Mouse (Mus musculus): ENCODE measurements at regions not wholly inside any gene's neighbourhood (a gene's known extent, or its start where the extent isn't known, plus 50 kb on each side); places are given as distances from the start of the nearest gene placed in this dataset.

DNA sequence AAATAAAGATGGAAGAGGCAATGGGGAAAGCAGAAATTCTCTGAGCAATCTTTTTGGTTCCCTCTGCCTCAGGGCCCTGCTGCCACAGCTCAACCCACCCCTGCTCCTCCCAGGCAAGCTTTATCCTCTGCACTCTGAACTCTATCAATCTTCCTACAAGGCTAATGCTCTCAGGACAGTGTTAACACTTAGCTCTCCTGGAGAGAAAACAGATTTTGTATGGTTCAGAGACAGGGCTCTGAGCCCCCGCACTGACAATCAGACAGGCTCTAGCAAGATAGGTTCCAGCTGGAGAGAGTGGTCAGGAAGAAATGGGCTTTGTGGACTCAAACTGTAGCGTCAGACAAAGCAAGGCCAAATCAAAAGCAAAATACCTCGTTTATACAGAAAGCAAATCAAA lies 383.5 kb upstream of the Tnp1 start:
- Histone ChIP-seq H3K4me1 (ENCODE audit: control insufficient read depth, insufficient read depth, low read length) (no peaks in the 10 kb centered on the region), H3K4me2 (ENCODE audit: low read length) (no peak overlapping the region), H3K9me3 (replicated peaks; ENCODE audit: control insufficient read depth, low read length, poor library complexity, severe bottlenecking) (no peaks in the 10 kb centered on the region), H3K4me3 (ENCODE audit: low read depth, low read length) (no peak overlapping the region), H3K36me3 (ENCODE audit: control insufficient read depth, insufficient read depth, low read length) (no peaks in the 10 kb centered on the region), H3K27ac (ENCODE audit: low read length) (no peak overlapping the region), H3K9ac (ENCODE audit: low read depth, low read length) (no peak overlapping the region), H3K27me3 (ENCODE audit: control insufficient read depth, insufficient read depth, low read depth, low read length) (no peaks in the 10 kb centered on the region)
- no peak for ATAC-seq
- WGBS: 60% methylated on average over 3 of the region's 3 CpGs

GRCm38 (mm10) chr1:73395034-73395433 lies 379.3 kb upstream of the Tnp1 start:
- WGBS: 82% methylated on average over 1 of the region's 1 CpGs
- no peaks in the 10 kb centered on the region for H3K36me3 ChIP-seq (ENCODE audit: control insufficient read depth, insufficient read depth, low read length)
- H3K9me3 ChIP-seq (replicated peaks; ENCODE audit: control insufficient read depth, low read length, poor library complexity, severe bottlenecking): no peaks in the 10 kb centered on the region
- H3K27me3 ChIP-seq (ENCODE audit: control insufficient read depth, insufficient read depth, low read depth, low read length): no peaks in the 10 kb centered on the region
- H3K9ac ChIP-seq (ENCODE audit: low read depth, low read length): no peak overlapping the region
- no peaks in the 10 kb centered on the region for H3K4me1 ChIP-seq (ENCODE audit: control insufficient read depth, insufficient read depth, low read length)
- no peak for ATAC-seq
- no peak overlapping the region for H3K27ac ChIP-seq (ENCODE audit: low read length)
- H3K4me2 ChIP-seq (ENCODE audit: low read length): no peak overlapping the region
- no peak overlapping the region for H3K4me3 ChIP-seq (ENCODE audit: low read depth, low read length)

- H3K36me3 ChIP-seq (ENCODE audit: control insufficient read depth, insufficient read depth, low read length): no peaks in the 10 kb centered on the region
- ATAC-seq: no peak
- no peak overlapping the region for H3K4me2 ChIP-seq (ENCODE audit: low read length)
- no peaks in the 10 kb centered on the region for H3K27me3 ChIP-seq (ENCODE audit: control insufficient read depth, insufficient read depth, low read depth, low read length)
- 76% methylated on average over 1 of the region's 1 CpGs for WGBS
- no peaks in the 10 kb centered on the region for H3K9me3 ChIP-seq (replicated peaks; ENCODE audit: control insufficient read depth, low read length, poor library complexity, severe bottlenecking)
- no peak overlapping the region for H3K27ac ChIP-seq (ENCODE audit: low read length)
- no peak overlapping the region for H3K9ac ChIP-seq (ENCODE audit: low read depth, low read length)
- no peaks in the 10 kb centered on the region for H3K4me1 ChIP-seq (ENCODE audit: control insufficient read depth, insufficient read depth, low read length)
- no peak overlapping the region for H3K4me3 ChIP-seq (ENCODE audit: low read depth, low read length)
These were observed 378.8 kb upstream of the Tnp1 start for GRCm38 (mm10) chr1:73394466-73394865.

DNA sequence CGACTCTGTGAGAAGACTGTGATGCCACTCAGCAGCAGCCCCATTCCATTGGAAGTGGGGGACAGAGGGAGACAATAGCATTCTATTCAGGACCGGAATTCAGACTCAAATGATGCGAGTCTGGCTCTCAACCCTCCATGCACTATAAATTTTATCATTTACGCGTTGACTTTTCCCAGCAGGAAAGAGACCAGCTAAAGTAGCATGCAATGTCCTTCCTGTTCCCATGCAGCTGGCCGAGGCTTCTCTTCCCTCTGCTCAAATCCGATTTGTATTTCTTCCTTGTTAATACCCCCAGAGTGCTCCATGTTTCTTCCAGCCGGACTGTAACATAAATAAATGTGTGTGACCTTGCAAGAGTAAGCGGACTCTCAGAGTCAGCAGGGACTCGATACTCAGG lies 376.4 kb upstream of the Tnp1 start:
- 72% methylated on average over 10 of the region's 10 CpGs for WGBS
- H3K4me2 ChIP-seq (ENCODE audit: low read length): no peak overlapping the region
- no peak overlapping the region for H3K27ac ChIP-seq (ENCODE audit: low read length)
- H3K4me1 ChIP-seq (ENCODE audit: control insufficient read depth, insufficient read depth, low read length): no peaks in the 10 kb centered on the region
- no peak for ATAC-seq
- no peak overlapping the region for H3K9ac ChIP-seq (ENCODE audit: low read depth, low read length)
- H3K4me3 ChIP-seq (ENCODE audit: low read depth, low read length): no peak overlapping the region
- no peaks in the 10 kb centered on the region for H3K27me3 ChIP-seq (ENCODE audit: control insufficient read depth, insufficient read depth, low read depth, low read length)
- no peaks in the 10 kb centered on the region for H3K36me3 ChIP-seq (ENCODE audit: control insufficient read depth, insufficient read depth, low read length)
- H3K9me3 ChIP-seq (replicated peaks; ENCODE audit: control insufficient read depth, low read length, poor library complexity, severe bottlenecking): no peaks in the 10 kb centered on the region

- no peak for ATAC-seq
- 82% methylated on average over 3 of the region's 3 CpGs for WGBS
- H3K4me2 ChIP-seq (ENCODE audit: low read length): no peak overlapping the region
- H3K36me3 ChIP-seq (ENCODE audit: control insufficient read depth, insufficient read depth, low read length): no peaks in the 10 kb centered on the region
- no peak overlapping the region for H3K9ac ChIP-seq (ENCODE audit: low read depth, low read length)
- no peaks in the 10 kb centered on the region for H3K4me1 ChIP-seq (ENCODE audit: control insufficient read depth, insufficient read depth, low read length)
- H3K9me3 ChIP-seq (replicated peaks; ENCODE audit: control insufficient read depth, low read length, poor library complexity, severe bottlenecking): no peaks in the 10 kb centered on the region
- no peak overlapping the region for H3K27ac ChIP-seq (ENCODE audit: low read length)
- H3K27me3 ChIP-seq (ENCODE audit: control insufficient read depth, insufficient read depth, low read depth, low read length): no peaks in the 10 kb centered on the region
- H3K4me3 ChIP-seq (ENCODE audit: low read depth, low read length): no peak overlapping the region
These were observed 374.3 kb upstream of the Tnp1 start for GRCm38 (mm10) chr1:73389976-73390375.

- WGBS: 90% methylated on average over 3 of the region's 3 CpGs
- no peaks in the 10 kb centered on the region for H3K9me3 ChIP-seq (replicated peaks; ENCODE audit: control insufficient read depth, low read length, poor library complexity, severe bottlenecking)
- no peaks in the 10 kb centered on the region for H3K4me1 ChIP-seq (ENCODE audit: control insufficient read depth, insufficient read depth, low read length)
- no peaks in the 10 kb centered on the region for H3K36me3 ChIP-seq (ENCODE audit: control insufficient read depth, insufficient read depth, low read length)
- no peak overlapping the region for H3K4me2 ChIP-seq (ENCODE audit: low read length)
- ATAC-seq: no peak
- no peaks in the 10 kb centered on the region for H3K27me3 ChIP-seq (ENCODE audit: control insufficient read depth, insufficient read depth, low read depth, low read length)
- H3K27ac ChIP-seq (ENCODE audit: low read length): no peak overlapping the region
- H3K4me3 ChIP-seq (ENCODE audit: low read depth, low read length): no peak overlapping the region
- H3K9ac ChIP-seq (ENCODE audit: low read depth, low read length): no peak overlapping the region
These were observed 373.5 kb upstream of the Tnp1 start for GRCm38 (mm10) chr1:73389174-73389573.

GRCm38 (mm10) chr1:73381578-73381977 lies 365.9 kb upstream of the Tnp1 start:
- Histone ChIP-seq H3K36me3 (ENCODE audit: control insufficient read depth, insufficient read depth, low read length) (no peaks in the 10 kb centered on the region), H3K4me1 (ENCODE audit: control insufficient read depth, insufficient read depth, low read length) (no peaks in the 10 kb centered on the region), H3K4me3 (ENCODE audit: low read depth, low read length) (no peak overlapping the region), H3K27me3 (ENCODE audit: control insufficient read depth, insufficient read depth, low read depth, low read length) (no peaks in the 10 kb centered on the region), H3K9me3 (replicated peaks; ENCODE audit: control insufficient read depth, low read length, poor library complexity, severe bottlenecking) (no peaks in the 10 kb centered on the region), H3K4me2 (ENCODE audit: low read length) (no peak overlapping the region), H3K27ac (ENCODE audit: low read length) (no peak overlapping the region), H3K9ac (ENCODE audit: low read depth, low read length) (no peak overlapping the region)
- WGBS: 87% methylated on average over 9 of the region's 9 CpGs
- no peak for ATAC-seq

- Histone ChIP-seq H3K4me1 (ENCODE audit: control insufficient read depth, insufficient read depth, low read length) (no peaks in the 10 kb centered on the region), H3K36me3 (ENCODE audit: control insufficient read depth, insufficient read depth, low read length) (no peaks in the 10 kb centered on the region), H3K27ac (ENCODE audit: low read length) (no peak overlapping the region), H3K9ac (ENCODE audit: low read depth, low read length) (no peak overlapping the region), H3K4me2 (ENCODE audit: low read length) (no peak overlapping the region), H3K9me3 (replicated peaks; ENCODE audit: control insufficient read depth, low read length, poor library complexity, severe bottlenecking) (no peaks in the 10 kb centered on the region), H3K27me3 (ENCODE audit: control insufficient read depth, insufficient read depth, low read depth, low read length) (no peaks in the 10 kb centered on the region), H3K4me3 (ENCODE audit: low read depth, low read length) (no peak overlapping the region)
- WGBS: 89% methylated on average over 7 of the region's 7 CpGs
- ATAC-seq: no peak
These were observed 359.0 kb upstream of the Tnp1 start for GRCm38 (mm10) chr1:73374531-73375375.

GRCm38 (mm10) chr1:73368222-73368621 lies 352.5 kb upstream of the Tnp1 start:
- Histone ChIP-seq H3K4me1 (ENCODE audit: control insufficient read depth, insufficient read depth, low read length) (peaks cover 12% of the 10 kb centered on the region), H3K36me3 (ENCODE audit: control insufficient read depth, insufficient read depth, low read length) (no peaks in the 10 kb centered on the region), H3K4me2 (ENCODE audit: low read length) (no peak overlapping the region), H3K27me3 (ENCODE audit: control insufficient read depth, insufficient read depth, low read depth, low read length) (no peaks in the 10 kb centered on the region), H3K27ac (ENCODE audit: low read length) (no peak overlapping the region), H3K9ac (ENCODE audit: low read depth, low read length) (no peak overlapping the region), H3K9me3 (replicated peaks; ENCODE audit: control insufficient read depth, low read length, poor library complexity, severe bottlenecking) (no peaks in the 10 kb centered on the region), H3K4me3 (ENCODE audit: low read depth, low read length) (no peak overlapping the region)
- 62% methylated on average over 5 of the region's 5 CpGs for WGBS
- ATAC-seq: no peak
